Mouse (Mus musculus) forebrain, embryonic 14.5 days (tissue): Measurements from ENCODE around the gene Cage1. TPM values are rescaled to one million over a fixed set of nuclear protein-coding genes. Genes with fewer than 3 reads are reported as not detected.

ENCODE experiments used
- microRNA-seq: library from miRNA; unstranded; fragments of <30 nt; microRNA quantifications from one replicate; pipeline ENCODE4, GENCODE M21; 2016
- polyA plus RNA-seq: library from polyadenylated mRNA; unstranded; fragments of >200 nt; fragmentation: Nextera tagmentation; extraction: Ambion mirVana; gene quantifications from 2 replicates; pipeline ENCODE4 v1.2.1, GENCODE M21; 2014

Gene Cage1
- polyA plus RNA-seq, 1 experiment from 2014 or later, result 1.8 TPM

Small RNA genes within 50 kb of the gene (microRNA-seq; reads per million reads assigned to microRNA genes)
- not detected for gene Gm27387

Other genes starting within 250 kb of the Cage1 start
- 64.9 and 75.8 TPM in 2 replicates for gene Ssr1, start 42.9 kb downstream of the Cage1 start, polyA plus RNA-seq
- gene Riok1, start 74 bp downstream of the Cage1 start, polyA plus RNA-seq, result 40.4 and 42.2 TPM in 2 replicates
- gene Dsp, start 114.2 kb upstream of the Cage1 start, polyA plus RNA-seq, result 0.20 and 0.27 TPM in 2 replicates
- gene Snrnp48, start 167.9 kb upstream of the Cage1 start, polyA plus RNA-seq, result 24.5 and 29.4 TPM in 2 replicates